Mouse (Mus musculus) cerebellum, postnatal 14 days (tissue): ENCODE measurements at regions not wholly inside any gene's neighbourhood (a gene's known extent, or its start where the extent isn't known, plus 50 kb on each side); places are given as distances from the start of the nearest gene placed in this dataset.
"Not testable (repeated sequence)": the region's sequence is repeated elsewhere in the genome, so short reads cannot be mapped to it uniquely, and the experiment has no call there.

ENCODE experiments used
- DNase-seq, 2 experiments: peaks; one replicate each; pipeline ENCODE4 v3.0.0; 2021; ENCODE audit warnings: mixed read lengths in 2 of 2

GRCm38 (mm10) chr2:99470856-99471465 lies 803.9 kb upstream of the Gm10800 start:
- DNase-seq, result peak; percentile 32 to 43

GRCm38 (mm10) chr2:99431254-99431653 lies 764.2 kb upstream of the Gm10800 start:
- DNase-seq, result no peak

GRCm38 (mm10) chr2:99430511-99430910 lies 763.4 kb upstream of the Gm10800 start:
- no peak for DNase-seq

- DNase-seq, result no peak
These were observed 754.5 kb upstream of the Gm10800 start for GRCm38 (mm10) chr2:99421622-99422021.

GRCm38 (mm10) chr2:99409483-99409882 lies 742.4 kb upstream of the Gm10800 start:
- peak; percentile 10 to 16 for DNase-seq

GRCm38 (mm10) chr2:99379746-99380145 lies 712.6 kb upstream of the Gm10800 start:
- no peak for DNase-seq

GRCm38 (mm10) chr2:99363651-99364050 lies 696.5 kb upstream of the Gm10800 start:
- DNase-seq, result not testable (repeated sequence)

GRCm38 (mm10) chr2:99329166-99329565 lies 662.1 kb upstream of the Gm10800 start:
- DNase-seq, result peak; percentile 4 to 41
